Mouse (Mus musculus) right cerebral cortex, postnatal 14 days (tissue): ENCODE results near the gene Isoc2a.
"Not testable (repeated sequence)": the region's sequence is repeated elsewhere in the genome, so short reads cannot be mapped to it uniquely, and the experiment has no call there.

Source experiments
- DNase-seq: peaks from one replicate; pipeline ENCODE4 v3.0.0; 2022

The Isoc2a gene

GRCm38 (mm10) chr7:4876753-4877221 lies at the start of gene Isoc2a:
Gene Isoc2a (plus strand): TSS chr7:4877153.
- DNase-seq: peak; percentile 78

- DNase-seq: no peak
Observed at GRCm38 (mm10) chr7:4830476-4830875, 46.5 kb upstream of the Isoc2a start.

- no peak for DNase-seq
Observed at GRCm38 (mm10) chr7:4835631-4836327, 41.2 kb upstream of the Isoc2a start.

GRCm38 (mm10) chr7:4836351-4836792 lies 40.6 kb upstream of the Isoc2a start:
- DNase-seq: peak; percentile 52

GRCm38 (mm10) chr7:4837639-4838038 lies 39.3 kb upstream of the Isoc2a start:
- DNase-seq: no peak

- no peak for DNase-seq
Observed at GRCm38 (mm10) chr7:4842077-4842476, 34.9 kb upstream of the Isoc2a start.

GRCm38 (mm10) chr7:4842634-4843131 lies 34.3 kb upstream of the Isoc2a start:
- DNase-seq: peak; percentile 55

GRCm38 (mm10) chr7:4843604-4844244 lies 33.2 kb upstream of the Isoc2a start:
- DNase-seq: peak; percentile 85

GRCm38 (mm10) chr7:4844245-4844916 lies 32.6 kb upstream of the Isoc2a start, which contains the start of gene Shisa7:
Gene Shisa7 (minus strand): TSS chr7:4844696.
- peak; percentile 56 for DNase-seq

GRCm38 (mm10) chr7:4844917-4845309 lies 32.0 kb upstream of the Isoc2a start:
- DNase-seq: peak; percentile 81

GRCm38 (mm10) chr7:4849372-4849771 lies 27.6 kb upstream of the Isoc2a start:
- DNase-seq: no peak

GRCm38 (mm10) chr7:4850621-4851314 lies 26.2 kb upstream of the Isoc2a start:
- DNase-seq: no peak

- no peak for DNase-seq
Observed at GRCm38 (mm10) chr7:4851315-4851688, 25.7 kb upstream of the Isoc2a start.

GRCm38 (mm10) chr7:4853613-4854012 lies 23.3 kb upstream of the Isoc2a start:
- DNase-seq: no peak

- no peak for DNase-seq
Observed at GRCm38 (mm10) chr7:4856508-4856907, 20.4 kb upstream of the Isoc2a start.

- peak; percentile 40 for DNase-seq
Observed at GRCm38 (mm10) chr7:4857321-4857720, 19.6 kb upstream of the Isoc2a start.

GRCm38 (mm10) chr7:4859418-4859978 lies 17.5 kb upstream of the Isoc2a start:
- DNase-seq: no peak

GRCm38 (mm10) chr7:4860926-4861325 lies 16.0 kb upstream of the Isoc2a start:
- not testable (repeated sequence) for DNase-seq

GRCm38 (mm10) chr7:4863041-4863440 lies 13.9 kb upstream of the Isoc2a start:
- DNase-seq: peak; percentile 36

GRCm38 (mm10) chr7:4863541-4864080 lies 13.3 kb upstream of the Isoc2a start:
- DNase-seq: no peak

GRCm38 (mm10) chr7:4864130-4864845 lies 12.7 kb upstream of the Isoc2a start:
- no peak for DNase-seq

GRCm38 (mm10) chr7:4865090-4865489 lies 11.9 kb upstream of the Isoc2a start:
- DNase-seq: no peak
